Mouse (Mus musculus) heart, adult 2 months (tissue): Measurements from ENCODE around the gene Fgfbp3.

Experiments used
- CTCF ChIP-seq: fragments of 200-600 bp; IDR thresholded peaks from 2 replicates; pipeline ENCODE4 v1.8.1; 2022; ENCODE audit warnings: antibody characterized with exemption, mild to moderate bottlenecking, moderate library complexity
- EP300 ChIP-seq: fragments of 200-500 bp; IDR thresholded peaks from 2 replicates; pipeline ENCODE4 v1.6.1; 2011; ENCODE audit warnings: low read depth, low read length, control low read depth; ENCODE audit not compliant: insufficient read depth
- POLR2A ChIP-seq: fragments of 200-500 bp; IDR thresholded peaks from 2 replicates; pipeline ENCODE4 v1.6.1; 2011; ENCODE audit warnings: mild to moderate bottlenecking, low read depth, low read length, control low read depth; ENCODE audit not compliant: insufficient read depth

GRCm38 (mm10) chr19:36874651-36875050, 44.8 kb downstream of the Fgfbp3 start:
- no peak for TF ChIP-seq CTCF
- TF ChIP-seq POLR2A, result no peak
- TF ChIP-seq EP300, result no peak
